Mouse (Mus musculus) heart, adult 8-10 months (tissue): ENCODE measurements around the gene Map7. TPM values are rescaled to one million over a fixed set of nuclear protein-coding genes. Genes with fewer than 3 reads are reported as not detected.

Experiments used
- DNase-seq: peaks from one replicate; pipeline ENCODE4 v3.0.0; 2022; ENCODE audit warnings: low spot score
- total RNA-seq, 4 experiments: library from RNA; stranded (reverse); gene quantifications; 2 replicates each; pipeline ENCODE4 v1.2.4; 2022

Gene Map7
- total RNA-seq, 4 experiments from 2014 or later = 13.7 to 20.4 (median 15.3) TPM

DNA sequence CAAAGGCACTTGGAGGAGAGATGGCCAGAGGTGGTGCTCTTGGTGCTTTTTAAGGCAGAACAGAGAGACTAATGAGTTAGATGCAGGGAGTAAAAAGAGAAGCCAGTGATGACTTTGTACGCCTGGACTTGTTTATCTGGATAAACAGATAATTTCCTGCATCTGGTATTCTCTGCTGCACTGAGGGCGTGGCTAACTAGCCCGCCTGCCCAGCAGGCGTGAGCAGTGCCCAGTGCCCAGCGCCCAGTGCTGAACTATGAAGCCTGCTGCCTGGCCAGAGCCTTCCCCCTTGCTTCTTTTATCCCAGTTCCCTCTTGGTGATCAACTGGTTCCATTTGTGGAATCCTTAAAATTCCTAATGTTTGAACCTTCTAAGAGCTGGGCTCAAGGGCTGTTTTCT, 81.8 kb downstream of the Map7 start:
- no peak for DNase-seq

DNA sequence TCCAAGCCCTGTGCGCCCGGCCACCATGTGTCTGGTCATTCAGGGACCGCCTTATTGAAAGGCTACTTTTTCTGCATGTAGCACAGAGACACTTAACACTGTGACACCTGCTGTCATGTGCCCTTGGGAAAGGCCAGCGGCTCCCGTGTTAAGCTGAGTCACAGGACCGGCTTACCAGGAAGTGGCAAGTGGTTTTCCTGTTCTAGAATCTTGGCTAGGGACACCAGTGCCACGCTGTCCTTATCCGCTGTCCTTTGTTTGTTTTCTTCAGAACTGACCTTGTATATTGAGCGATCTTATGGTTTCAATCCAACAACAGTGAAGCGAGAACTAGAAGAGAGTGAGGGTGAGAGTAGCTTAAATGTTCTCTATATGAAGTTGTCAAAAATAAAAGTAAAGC, 85.2 kb downstream of the Map7 start:
- no peak for DNase-seq

DNA sequence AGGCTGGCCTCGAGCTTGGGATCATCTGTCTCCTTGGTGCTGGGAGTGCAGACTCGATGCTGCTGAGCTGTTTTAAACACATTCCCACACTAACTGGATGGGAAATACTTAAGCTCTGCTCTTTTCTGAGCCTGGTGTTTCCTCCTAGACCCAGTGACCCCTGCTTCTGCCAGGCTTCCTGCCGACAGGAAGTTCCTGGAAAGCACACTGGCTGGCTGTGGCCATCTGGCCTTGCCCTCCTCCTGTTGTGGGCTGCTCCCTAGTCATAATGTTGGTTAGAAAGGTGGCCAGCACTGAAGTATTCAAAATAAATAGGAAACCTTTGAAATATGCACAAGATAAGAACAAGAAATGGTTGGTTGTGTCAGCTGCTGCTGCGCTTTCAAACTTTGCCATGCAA, 86.2 kb downstream of the Map7 start:
- no peak for DNase-seq

DNA sequence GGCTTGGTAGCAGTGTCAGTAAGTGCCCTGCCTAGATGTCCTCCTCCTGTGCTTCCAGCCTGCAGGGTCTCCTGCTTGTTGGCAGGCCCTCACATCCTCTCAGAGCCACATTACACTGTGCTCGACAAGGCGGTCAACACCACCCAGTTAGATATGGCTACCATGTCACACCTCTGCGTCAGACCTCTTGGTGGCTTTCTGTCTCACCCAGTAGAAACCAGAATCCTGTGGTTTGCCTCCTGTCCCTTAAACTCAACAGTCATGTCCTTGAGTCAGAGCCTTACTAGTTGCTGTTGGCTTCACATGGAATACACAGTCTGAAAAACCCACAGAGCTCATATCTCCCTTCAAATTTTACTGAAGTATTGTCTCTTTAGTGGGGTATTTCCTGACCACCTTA, 87.4 kb downstream of the Map7 start:
- no peak for DNase-seq

DNA sequence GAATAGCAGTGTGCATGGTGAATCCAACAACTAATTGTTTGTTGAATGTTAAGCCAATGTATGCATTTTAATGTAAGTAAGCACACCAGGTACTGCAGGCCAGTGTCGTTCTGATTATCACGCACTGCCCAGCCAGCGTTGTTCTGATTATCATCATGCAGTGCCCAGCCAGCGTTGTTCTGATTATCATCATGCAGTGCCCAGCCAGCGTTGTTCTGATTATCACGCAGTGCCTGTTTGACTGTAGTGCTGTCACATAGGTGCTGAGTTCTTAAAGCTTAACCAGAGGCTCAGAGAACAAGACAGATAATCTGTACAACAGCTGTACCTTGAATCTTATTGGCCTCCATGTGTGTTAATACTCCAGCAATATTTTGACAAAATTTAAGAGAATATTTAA, 88.0 kb downstream of the Map7 start:
- no peak for DNase-seq

DNA sequence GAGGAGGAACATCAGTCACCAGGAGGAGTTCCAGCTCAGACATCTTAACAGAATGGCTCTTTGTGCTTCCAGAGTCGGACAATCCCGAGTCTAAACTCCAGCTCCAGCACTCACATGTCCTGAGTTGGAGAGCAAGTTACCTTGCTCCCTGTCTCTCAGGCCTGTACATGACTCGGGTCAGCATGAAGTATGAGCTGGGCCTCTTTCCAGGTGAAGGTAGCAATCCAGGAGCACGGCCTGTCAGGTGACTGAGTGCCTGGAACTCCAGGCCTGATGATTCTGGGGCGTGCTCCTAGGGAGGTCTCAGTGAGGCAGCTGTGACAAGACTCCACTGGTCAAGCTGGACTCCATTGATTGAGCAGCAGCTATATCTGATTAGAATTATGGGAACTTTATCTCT, 90.0 kb downstream of the Map7 start:
- no peak for DNase-seq

DNA sequence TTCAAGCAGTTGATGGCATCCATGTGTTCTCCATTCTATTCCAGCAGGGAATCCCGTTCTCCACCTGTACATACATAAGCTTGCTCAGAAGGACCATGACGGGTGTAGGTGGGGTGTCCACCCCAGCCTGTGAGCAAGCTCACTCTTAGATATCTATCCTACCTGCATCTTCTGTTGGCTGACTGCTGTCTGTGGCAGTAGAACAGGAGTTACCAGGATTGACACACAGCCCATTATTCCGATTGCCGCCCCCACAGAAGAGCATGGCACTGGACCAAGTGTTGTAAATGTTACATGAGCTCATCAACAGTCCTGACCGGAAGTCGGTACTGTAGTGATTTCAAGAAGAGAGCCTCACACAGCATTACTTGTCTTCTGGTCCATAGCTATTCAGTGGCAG, 92.6 kb downstream of the Map7 start:
- DNase-seq = no peak

DNA sequence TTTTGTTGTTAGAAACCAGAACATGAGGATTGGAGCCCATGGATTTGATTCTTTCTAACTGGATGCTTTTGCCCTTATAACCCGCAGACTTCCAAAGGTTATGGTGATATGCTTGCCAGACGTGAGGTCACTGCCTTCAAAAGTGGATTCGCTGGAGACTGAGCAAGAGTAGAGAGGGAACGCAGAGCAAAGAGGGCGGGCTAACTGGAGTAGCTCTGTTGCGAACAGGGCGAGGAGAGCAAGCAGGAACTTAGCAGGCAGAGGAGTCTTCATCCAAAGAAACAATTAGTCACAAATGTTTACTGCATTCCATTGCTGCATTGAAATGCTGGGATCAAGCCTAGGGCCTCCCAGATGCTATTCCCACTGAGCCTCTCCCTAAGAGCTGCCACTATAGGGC, 95.0 kb downstream of the Map7 start:
- no peak for DNase-seq

DNA sequence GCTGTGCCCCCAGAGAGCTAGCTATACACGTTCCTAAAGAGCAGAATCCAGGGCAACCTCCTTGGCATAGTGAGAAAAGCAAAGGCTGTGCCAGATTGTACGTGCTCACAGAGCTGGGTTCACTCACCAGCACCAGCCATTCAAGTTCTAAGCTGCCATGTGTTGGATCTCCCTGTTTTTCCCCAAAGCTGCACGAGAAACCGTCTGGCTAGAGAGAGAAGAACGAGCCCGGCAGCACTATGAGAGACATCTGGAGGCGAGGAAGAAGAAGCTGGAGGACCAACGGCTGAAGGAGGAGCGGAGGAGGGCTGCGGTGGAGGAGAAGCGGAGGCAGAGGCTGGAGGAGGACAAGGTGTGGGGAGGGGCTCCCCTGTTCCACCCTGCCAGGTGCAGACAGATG, 96.8 kb downstream of the Map7 start:
- DNase-seq = no peak

DNA sequence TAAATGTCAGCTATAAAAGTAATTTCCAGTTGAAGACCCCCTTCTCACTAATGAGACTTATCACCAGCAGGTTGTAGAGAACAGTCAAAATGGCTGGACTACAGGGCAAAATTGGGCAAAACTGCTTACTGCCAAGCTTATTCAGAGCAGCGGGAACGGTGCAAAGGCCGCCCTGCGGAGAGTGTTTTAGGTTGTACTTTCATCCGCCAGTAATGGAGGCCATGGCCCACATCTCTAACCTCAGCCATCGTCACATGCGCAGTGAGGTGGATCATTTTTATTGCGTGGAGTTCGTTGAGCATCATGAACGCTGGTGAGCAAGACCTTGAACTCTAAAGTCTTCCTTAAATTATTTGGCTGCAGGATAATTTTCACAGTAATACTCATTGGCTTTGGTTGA, 100.8 kb downstream of the Map7 start:
- DNase-seq = no peak

DNA sequence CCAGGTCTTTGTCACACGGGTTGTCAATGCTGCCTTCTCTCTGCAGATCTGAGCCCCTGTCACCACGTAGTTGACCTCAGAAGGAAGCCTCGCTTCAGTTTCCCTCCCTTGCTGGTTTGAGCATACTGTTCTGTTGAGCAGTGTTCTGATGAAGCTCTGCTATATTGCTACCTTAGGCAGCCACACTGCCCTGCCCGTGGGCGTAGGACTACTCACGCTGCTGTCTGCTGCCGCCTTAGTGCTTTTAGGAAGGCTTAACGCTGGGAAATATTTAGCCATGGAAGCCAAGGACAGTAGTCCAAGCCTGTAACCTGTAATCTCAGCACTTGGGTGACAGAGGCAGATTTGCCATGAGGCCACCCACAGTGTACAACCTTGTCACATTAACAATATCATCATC, 107.3 kb downstream of the Map7 start:
- no peak for DNase-seq

DNA sequence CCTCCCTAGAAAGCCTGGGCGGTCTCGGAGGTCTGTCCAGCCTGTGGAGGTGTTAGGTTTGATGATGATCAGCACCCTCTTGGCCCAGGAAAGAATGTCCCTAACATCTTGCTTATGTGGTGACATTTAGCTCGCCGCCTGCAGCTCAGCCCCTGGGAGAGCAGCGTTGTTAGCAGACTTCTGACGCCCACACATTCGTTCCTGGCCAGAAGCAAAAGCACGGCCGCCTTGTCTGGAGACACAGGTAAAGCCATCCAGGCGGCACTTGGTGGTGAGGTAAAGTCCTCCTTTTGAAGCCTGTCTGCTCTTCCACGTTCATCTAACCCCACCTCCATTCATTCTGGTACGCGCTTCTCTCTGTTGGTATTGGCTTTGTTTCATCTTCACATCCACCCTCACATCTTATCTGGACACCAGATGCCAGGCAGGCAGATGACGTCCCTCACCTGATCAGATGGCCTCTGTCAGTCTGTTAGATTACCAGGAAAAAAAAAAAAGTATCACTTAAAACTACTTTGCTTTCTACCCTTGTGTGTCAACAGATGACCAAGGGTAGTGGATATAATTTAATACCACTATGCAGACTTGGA, 108.9 kb downstream of the Map7 start:
- no peak for DNase-seq

DNA sequence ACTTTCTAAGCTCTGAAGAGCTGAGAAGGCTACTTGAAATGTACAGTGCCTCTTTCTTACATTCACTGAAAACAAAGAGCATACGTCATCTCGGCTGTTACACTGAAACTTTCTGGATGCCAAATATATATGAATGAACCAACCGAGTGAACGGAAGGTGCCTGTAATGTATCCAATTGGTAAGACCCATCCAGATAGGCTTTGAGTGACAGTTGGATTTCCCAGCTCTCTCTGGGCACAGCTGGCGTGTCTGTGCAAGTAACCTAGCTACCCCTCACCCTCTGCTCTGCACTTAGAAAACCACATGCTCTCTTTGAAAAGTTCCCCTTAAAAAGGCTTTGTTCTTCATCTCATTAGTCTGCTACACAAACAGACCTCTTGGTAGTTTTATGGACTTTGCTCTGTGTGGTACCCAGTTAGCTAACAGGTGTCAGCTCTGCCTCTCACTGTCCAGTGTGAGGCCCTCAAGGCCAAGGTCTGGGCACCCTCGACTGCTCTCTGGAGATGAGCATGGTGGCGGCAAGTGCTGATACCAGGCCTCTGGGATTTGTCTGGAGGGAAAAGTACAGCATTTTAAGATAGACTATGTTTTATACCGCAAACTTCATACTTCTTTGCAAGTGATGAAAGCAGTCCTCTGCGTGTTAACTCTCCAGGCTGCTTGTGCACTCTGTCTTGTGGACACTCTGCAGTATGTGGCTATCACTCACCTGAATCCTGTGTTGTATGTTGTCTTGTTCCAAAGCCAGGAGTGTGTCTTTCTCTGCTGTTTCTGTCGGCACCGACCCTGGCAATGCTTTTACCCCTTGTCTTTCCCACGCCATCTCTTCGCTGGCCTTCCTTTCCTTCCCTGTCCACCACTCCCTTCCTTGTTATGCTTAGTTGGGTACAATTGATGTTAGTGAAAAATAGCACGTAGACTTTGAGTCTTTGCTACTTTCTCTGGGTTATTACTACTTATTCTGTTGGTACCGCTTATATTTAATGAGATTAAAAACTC, 109.8 kb downstream of the Map7 start:
- no peak for DNase-seq

DNA sequence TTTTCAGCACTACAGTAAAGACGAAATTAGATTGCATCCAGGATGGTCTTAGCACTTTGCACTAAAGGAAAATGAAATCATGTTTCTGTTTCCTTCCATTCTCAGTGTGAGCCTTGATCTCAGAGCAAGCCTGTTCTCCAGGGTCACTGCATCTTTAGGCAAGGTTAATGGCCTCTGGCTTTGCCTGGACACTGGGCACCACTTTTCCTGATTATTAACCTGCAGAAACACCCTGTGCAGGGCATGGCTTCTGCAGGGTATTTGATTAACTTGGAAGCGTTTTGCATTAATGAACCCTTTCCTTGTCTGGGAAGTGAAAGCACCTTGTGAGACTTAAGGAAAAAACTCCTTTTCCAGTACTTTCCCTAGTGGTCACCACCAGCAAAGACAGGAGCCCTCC, 111.2 kb downstream of the Map7 start:
- DNase-seq = no peak

DNA sequence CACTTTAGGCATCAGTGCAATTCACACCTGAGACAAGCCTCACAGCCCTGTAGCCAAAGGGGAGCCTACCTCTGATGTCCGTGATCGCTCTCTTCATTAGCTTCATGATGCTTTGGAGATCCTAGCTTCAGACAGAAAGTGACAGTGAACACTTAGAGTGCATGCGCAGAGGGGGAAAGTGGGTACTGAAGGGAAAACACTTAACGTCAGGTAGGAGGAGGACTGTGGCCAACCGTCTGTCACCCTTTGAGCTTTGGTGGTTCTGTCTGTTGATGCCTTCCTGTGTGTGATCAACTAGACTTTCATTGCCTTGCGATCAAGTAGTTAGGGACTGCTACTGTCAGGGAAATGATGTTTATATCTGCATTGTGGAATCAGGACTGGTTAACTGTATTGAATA, 114.6 kb downstream of the Map7 start:
- no peak for DNase-seq

DNA sequence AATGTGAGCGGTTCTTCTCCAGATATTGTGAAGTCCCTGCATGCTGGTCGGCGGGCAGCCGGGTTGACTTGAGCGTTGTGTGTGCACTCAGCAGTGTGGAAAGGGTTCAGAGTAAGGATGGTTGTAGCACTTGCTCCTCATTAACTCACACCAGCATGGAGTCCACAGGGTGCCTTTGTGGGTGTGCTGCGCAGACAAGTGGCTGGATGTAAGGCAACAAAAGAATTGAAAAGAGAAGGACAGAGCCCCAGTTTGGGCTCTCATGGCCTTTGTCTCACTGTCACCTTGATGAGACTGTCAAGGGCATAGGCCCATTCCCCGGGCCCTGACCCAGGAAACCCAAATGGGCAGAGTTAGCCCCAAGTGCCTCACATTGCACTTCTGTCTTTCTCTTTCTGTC, 116.2 kb downstream of the Map7 start:
- DNase-seq = no peak

DNA sequence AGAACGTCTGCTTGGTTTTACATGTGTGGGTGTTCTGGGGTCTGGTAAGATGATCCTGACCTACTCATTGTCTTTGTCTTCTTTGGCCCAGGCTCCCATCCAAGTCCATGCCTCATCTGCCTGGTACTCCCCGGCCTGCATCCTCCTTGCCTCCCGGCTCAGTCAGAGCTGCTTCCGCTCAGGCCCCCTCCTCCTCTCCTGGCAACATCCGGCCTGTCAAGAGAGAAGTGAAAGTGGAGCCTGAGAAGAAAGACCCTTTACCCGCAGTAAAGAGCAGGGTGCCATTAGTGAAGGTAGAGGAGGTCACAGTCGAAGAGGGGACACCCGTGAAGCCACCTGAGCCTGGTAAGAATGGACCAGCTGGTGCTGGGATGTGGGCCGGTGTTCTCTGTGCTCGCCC, 118.8 kb downstream of the Map7 start:
- DNase-seq = no peak

DNA sequence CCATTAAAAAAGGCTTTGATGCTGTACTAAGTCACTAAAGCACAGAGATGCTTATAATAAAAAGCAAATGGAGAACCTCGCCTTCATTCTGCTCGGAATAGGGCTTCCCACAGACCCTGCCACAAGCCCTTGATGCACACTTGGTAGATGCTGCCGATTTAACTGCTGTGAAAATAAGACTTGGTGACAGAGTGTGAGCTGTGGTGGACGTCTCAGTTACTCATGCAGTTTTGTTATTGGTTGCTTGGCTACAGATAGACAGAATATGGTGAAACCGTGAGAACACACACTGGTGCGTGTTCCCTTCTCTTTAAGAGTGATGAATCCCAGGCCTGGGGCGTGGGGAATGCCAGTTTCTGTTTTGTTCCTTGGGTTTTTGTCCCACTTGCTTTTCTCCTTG, 120.7 kb downstream of the Map7 start:
- DNase-seq = no peak

DNA sequence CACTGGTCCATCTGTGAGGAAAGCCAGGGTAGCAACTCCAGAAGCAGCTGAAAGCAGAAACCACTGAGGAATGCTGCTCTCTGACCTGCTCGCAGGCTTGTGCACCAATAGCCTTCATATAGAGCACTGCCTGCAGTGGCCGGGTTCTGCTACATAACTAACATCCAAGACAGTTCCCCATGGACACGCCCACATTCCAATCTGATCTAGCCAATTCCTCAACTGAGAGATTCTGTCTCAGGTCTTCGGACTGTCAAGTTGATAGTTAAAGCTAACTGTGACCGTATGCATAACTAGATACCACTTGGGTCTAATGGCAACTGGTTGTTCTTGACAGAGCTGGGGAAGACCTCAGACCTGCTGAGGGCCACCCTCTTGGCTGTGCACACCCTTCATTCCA, 124.1 kb downstream of the Map7 start:
- no peak for DNase-seq

DNA sequence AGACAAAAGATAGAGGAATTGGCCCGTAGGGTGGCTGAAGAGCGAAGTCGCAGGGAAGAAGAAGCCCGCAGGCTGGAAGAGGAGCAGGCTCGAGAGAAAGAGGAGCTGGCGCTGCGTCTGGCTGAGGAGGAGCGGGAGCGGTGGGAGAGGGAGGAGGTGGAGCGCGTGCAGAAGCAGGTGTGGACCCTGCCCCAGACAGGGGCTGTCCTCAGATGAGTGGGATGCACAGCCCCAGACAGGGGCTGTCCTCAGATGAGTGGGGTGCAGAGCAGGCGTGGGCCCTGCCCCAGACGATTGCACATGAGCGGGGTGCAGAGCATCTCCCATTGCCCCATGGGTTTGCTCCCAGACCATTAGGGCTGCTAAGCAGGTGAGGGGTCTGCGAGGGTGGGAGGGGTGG, 125.0 kb downstream of the Map7 start:
- no peak for DNase-seq

DNA sequence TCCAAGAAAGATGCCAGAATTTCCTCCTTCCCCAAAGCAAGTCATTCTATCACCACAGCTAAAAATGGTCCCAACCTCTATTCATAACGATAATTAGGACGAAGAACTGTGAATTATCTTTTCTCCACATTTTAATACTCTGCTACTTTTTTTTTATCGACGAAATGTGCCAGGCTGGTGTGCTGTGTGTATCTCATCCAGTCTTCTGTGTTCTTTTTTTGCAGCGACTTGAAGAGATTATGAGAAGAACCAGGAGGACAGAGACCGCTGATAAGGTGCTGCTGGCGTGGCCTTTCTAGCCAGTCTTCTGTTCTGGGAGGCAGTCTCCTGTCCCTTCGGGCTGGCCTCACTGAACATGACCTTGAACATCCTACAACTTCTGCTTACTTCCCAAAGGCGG, 125.8 kb downstream of the Map7 start:
- no peak for DNase-seq

DNA sequence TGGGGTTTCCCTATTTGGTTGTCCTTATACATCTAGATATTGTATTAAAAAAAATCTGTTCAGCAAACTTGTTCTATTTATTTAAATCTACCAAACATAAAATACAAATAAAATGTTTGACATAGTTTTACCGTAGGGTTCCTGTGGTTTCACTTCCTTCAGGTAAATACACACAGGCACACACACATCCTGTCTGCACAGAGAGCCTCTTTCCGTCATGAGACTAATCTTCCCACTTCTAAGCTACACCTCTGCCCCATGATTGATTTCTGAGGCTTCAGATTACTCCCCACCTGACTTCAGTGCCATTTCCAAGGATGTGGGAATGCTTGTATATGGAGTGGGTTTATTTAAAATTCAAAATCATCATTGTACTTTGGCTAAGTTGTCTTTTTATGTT, 133.2 kb downstream of the Map7 start:
- no peak for DNase-seq

DNA sequence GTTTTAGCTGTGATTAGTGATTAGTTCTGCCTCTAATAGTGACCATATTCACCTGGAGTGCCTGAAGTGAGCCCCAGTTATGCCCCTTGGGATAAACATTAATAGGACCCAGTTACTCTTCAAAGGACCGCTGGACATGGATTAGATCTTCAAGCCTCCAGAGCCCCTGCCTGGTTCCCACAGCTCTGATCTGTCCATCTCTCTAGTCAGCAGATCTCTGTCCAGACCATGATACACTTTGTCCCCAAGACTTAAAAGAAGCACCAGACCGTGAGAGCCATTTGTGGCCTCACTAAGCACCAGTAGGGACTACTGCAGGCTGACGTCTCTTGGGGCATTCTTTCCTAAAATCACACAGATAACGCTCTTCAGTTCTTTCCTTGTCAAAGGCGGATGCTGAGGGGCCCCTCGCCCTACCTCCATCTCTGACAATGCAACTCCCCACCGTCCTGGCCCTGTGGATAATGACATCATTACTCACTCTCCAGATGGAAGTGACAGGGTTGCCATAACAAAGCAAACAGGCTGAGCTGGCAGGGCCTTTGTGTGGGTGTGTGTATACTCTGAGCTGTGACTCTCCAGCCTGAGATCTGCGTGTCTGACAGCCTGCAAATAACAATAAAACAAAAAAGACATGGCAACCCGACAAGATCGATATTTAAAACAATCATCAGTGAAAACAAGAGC, 137.2 kb downstream of the Map7 start:
- DNase-seq = peak; percentile 17
